Mouse (Mus musculus) cerebellum, adult 9-11 months (tissue): ENCODE results near the gene Aqp6.

ENCODE experiments used
- DNase-seq: peaks from one replicate; pipeline ENCODE4 v3.0.0; 2022

The Aqp6 gene

GRCm38 (mm10) chr15:99600986-99601822 is at the start of gene Aqp6:
Aqp6 (plus strand) TSS chr15:99601400.
- DNase-seq = peak; percentile 92

GRCm38 (mm10) chr15:99553767-99554166 is 47.4 kb upstream of the Aqp6 start:
- DNase-seq = no peak

- DNase-seq = no peak
Observed at GRCm38 (mm10) chr15:99558947-99559346, 42.3 kb upstream of the Aqp6 start.

GRCm38 (mm10) chr15:99560246-99560645 is 41.0 kb upstream of the Aqp6 start:
- DNase-seq = no peak

- no peak for DNase-seq
Observed at GRCm38 (mm10) chr15:99567371-99567770, 33.8 kb upstream of the Aqp6 start.

DNA sequence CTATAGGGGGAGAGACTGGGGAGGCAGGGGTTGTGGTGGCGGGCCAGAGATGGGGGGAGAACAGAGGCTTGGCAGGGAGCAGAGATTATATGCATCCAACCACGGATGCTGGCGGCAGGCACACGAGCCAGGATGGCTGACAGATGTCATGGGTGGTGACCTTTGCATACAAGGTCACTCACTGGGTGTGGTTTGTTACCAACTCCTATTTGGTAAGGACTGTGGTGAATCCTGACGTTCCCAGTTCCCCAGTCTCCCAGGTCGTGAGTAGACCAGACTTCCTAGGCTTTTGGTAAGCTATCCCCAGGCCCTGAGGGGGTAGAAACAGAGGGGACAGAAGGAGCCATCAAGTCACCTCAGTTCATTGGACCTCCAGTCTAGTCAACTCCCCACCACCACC is 32.5 kb upstream of the Aqp6 start:
- no peak for DNase-seq

DNA sequence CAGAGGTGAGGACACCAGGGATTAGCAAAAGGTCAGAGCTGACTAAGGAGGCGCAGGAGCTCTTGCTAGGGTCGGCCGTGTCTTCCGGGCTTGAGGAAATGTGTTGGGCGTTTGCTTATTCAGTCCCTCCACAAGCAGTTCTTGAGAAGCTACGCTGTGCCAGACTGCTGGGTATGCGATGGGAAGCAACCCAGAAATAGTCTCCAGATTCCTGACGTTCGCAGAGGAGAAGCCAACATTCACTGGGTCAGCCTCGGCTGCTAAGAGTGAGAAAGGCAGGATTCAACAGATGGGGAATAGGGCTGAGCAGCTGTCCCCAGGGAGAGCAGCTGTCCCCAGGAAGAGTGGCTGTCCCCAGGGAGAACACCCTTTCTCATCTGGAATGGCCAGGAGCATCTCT is 32.1 kb upstream of the Aqp6 start:
- no peak for DNase-seq

DNA sequence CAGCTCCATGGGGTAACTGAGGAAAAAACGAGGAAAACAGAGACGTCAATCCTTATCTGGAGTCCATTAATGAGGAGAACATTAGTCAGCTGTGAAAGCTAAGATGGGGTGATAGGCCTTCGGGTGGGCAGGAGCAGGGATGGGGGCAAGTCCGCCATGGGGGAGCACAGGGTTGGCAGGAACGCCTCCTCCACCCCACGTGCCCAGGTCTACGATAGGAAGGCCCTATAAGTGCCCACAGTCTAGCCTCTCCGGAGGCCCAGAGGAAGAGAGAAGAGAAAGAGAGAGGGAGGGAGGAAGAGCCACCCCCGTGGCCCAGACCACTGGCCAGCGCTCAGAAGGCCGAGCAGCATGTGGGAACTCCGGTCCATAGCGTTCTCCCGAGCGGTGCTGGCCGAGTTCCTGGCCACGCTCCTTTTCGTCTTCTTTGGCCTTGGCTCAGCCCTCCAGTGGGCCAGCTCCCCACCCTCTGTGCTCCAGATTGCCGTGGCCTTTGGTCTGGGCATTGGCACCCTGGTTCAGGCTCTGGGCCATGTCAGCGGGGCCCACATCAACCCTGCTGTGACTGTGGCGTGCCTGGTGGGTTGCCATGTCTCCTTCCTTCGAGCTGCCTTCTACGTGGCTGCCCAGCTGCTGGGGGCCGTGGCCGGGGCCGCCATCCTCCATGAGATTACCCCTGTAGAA is 22.3 kb upstream of the Aqp6 start, which contains the start of gene Aqp2:
Gene Aqp2 (plus strand): TSS at position 254 of the 684 bp plus-strand sequence.
- peak; percentile 59 for DNase-seq

GRCm38 (mm10) chr15:99583463-99584344 is 17.5 kb upstream of the Aqp6 start:
- peak; percentile 50 for DNase-seq

DNA sequence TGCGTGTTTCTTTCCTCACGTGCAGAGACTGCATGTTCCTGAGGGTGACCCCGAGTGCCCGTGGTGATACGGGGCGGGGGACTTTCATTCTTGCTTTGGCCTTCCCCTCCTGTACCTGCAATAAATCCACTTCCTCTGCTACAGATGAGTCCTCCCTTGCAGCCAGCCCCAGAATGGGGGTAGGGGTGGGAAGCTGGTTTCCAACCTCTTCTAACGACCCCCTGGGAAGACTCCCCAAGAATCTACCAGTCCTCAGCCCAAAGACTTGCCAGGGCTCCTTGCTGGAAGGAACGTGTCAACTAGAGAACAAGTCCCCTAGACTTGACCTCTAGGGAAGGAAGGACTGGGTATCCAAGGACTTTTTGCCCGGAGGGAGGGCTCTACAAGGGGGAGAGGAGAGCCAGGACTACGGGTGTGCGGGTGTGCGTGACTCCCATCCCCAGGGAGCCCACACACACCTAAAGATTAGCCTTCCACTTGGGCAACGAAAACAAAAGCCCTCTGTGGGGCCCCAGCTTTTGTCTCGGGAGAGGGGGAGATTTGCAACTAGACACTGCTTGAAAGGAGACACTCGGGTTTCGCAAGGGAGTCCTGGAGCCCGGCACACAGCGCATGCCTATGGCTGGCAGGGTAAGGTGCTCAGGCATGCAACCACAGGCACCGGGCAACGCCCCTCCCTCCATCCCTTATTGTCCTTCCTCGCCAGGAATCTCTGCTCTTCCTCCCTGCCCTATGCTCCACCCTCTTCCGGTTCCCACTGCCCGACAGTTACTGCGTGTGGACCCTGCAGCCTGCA is 16.6 kb upstream of the Aqp6 start:
- DNase-seq = no peak

GRCm38 (mm10) chr15:99585741-99586140 is 15.5 kb upstream of the Aqp6 start:
- DNase-seq = no peak

DNA sequence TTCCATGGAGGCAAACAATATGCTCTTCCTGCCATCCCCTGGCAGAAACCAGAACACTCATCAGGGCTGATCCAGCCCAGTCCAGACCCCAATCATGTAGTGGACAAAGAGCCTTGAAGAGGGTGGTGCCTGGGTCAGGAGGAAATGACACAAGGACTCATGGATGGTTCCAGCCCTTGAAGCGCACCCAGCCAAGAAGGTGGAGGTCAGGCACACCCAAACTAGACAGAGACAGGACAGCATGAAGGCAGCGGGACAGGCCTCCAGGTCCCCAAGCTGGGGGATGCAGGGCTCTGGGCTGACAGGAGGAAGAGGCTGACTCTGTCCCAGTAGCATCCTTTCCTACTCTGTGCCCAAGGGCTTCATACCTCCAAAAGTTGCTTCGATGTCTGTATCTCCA is 14.7 kb upstream of the Aqp6 start:
- DNase-seq = no peak

- no peak for DNase-seq
Observed at GRCm38 (mm10) chr15:99589237-99589636, 12.0 kb upstream of the Aqp6 start.

- no peak for DNase-seq
Observed at GRCm38 (mm10) chr15:99589704-99590103, 11.5 kb upstream of the Aqp6 start.

- peak; percentile 27 for DNase-seq
Observed at GRCm38 (mm10) chr15:99590429-99591084, 10.6 kb upstream of the Aqp6 start, which contains the start of gene Aqp5. Aqp5 (plus strand) TSS chr15:99590782.

DNA sequence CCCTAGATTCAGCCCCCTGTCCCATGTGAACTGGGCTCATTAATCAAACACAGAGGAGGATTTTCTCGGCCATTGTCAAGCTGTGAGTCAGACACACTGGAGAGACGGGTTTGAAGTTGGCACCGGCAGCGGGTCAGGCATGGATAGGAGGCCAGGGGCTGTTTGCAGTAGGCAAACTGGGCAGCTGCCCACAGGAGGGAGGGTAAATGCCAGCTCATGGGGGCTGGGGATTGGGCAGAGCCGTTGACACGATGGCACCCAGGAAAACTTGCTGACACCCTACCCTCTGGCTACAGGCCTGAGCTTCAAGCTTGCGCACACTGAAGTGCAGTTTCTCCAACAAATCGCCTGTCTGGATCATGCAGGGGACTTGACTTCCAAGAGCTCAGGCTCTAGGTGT is 9.0 kb upstream of the Aqp6 start:
- DNase-seq = peak; percentile 47

GRCm38 (mm10) chr15:99592877-99593276 is 8.3 kb upstream of the Aqp6 start:
- DNase-seq = peak; percentile 26

- DNase-seq = peak; percentile 53
Observed at GRCm38 (mm10) chr15:99594951-99595350, 6.2 kb upstream of the Aqp6 start.

GRCm38 (mm10) chr15:99596056-99596687 is 5.0 kb upstream of the Aqp6 start:
- DNase-seq = peak; percentile 96

- peak; percentile 66 for DNase-seq
Observed at GRCm38 (mm10) chr15:99596841-99597240, 4.4 kb upstream of the Aqp6 start.

DNA sequence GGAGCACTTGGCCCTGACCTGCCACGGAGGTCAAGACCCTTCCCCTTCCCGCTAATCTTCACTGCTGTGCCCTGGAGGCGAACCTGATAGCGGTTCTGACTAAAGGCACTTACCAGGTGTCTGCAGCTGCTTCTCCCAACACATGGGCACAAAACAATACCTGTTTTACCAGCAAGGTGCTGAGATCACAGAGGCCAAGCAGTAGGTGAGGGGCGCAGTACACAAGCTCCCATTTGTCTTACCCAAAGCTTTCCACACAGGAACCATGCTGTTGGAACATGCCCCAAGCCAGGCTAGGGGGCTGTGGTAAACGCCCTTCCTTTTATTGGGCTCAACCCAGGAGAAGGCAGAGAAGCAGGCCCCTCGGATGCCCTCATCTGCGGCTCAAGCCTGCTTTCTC is 3.6 kb upstream of the Aqp6 start:
- DNase-seq = peak; percentile 55
